8 mouse cellular contexts compared by ENCODE assay signal in the genomic region with DNA sequence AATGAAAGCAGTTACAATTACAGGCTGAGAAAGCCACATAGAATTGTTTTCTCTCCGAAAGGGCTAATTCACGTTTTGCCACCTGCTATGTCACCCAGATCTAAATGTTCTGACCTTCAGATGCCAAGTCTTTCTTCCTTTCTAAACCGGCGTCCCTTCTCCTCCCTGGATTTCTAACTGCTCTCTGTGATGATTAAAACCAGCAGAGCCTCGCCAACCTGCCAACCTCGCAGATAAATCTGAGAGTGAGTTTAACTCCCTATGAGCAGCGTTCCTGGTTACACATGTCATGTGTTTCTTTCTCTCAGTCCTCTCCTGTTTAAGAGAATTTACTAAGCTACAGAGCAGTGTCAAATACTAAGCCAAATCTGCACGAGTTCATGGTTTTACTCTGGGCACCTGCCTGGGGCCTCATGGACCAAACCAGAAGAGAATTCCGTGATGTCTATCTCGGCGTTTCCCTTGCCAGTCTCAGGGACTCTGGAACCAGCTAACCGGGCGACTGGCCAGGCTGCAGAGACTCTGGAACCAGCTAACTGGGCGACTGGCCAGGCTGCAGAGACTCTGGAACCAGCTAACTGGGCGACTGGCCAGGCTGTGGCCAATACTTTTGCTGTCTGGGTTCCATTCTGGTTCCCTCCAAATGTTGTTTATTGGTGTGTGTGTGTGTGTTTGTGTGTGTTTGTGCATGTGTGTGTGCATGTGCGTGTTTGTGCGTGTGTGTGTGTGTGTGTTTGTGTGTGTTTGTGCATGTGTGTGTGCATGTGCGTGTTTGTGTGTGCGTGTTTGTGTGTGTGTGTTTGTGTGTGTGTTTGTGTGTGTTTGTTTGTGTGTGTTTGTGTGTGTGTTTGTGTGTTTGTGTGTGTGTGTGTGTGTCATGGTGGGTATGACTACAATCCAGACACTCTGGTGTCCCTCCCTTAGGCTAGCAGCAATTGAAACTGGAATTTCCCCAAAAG. TPM values are rescaled to one million over a fixed set of nuclear protein-coding genes. Genes with fewer than 3 reads are reported as not detected.
DNase-seq lines count a peak whose midpoint lies in the region; ATAC-seq lines count a peak whose summit lies in the region.

No protein-coding gene starts in this region.

- H3K27ac ChIP-seq in forebrain, embryonic 10.5 days, result 0 out of 2 replicates have a peak overlapping the region, but pooled peaks have one; percentile 37
- no peak overlapping the region for H3K27ac ChIP-seq in forebrain, embryonic 16.5 days (ENCODE audit: low read length)

- DNase-seq in forebrain, embryonic 10.5 days (ENCODE audit: extremely low spot score, low spot score), result no peak
- peak; percentile 37 for DNase-seq in ovary, postnatal 36 days (ENCODE audit: low spot score)
- no peak for DNase-seq in ovary, adult 18-20 months (ENCODE audit: low spot score)
- DNase-seq in kidney, adult 8-10 months, result peak; percentile 88 to 93
- DNase-seq in lung, postnatal 36 days, result peak; percentile 37
- no peak for DNase-seq in embryo, embryonic 10.5 days (ENCODE audit: low spot score)
- DNase-seq in c-Kit-positive CD71-positive TER-119-positive erythroid progenitor cells, embryonic 14.5 days (ENCODE audit: low spot score), result no peak

- 74% methylated on average over 19 of the region's 19 CpGs for WGBS in forebrain, embryonic 10.5 days
- WGBS in forebrain, embryonic 16.5 days, result 57% methylated on average over 19 of the region's 19 CpGs

- ATAC-seq in forebrain, embryonic 16.5 days, result no peak

- no peak overlapping the region for H3K4me2 ChIP-seq in forebrain, embryonic 16.5 days (ENCODE audit: low read length)

- H3K9me3 ChIP-seq in forebrain, embryonic 10.5 days, result no peaks in the 10 kb centered on the region
- H3K9me3 ChIP-seq in forebrain, embryonic 16.5 days (ENCODE audit: control insufficient read depth, low read length), result no peaks in the 10 kb centered on the region

- H3K36me3 ChIP-seq in forebrain, embryonic 10.5 days (replicated peaks), result no peaks in the 10 kb centered on the region
- no peaks in the 10 kb centered on the region for H3K36me3 ChIP-seq in forebrain, embryonic 16.5 days (ENCODE audit: control insufficient read depth, insufficient read depth)

- no peak overlapping the region for H3K4me3 ChIP-seq in forebrain, embryonic 10.5 days
- no peak overlapping the region for H3K4me3 ChIP-seq in forebrain, embryonic 16.5 days (replicated peaks; ENCODE audit: low read length)

- H3K27me3 ChIP-seq in forebrain, embryonic 10.5 days (ENCODE audit: poor library complexity, severe bottlenecking), result no peaks in the 10 kb centered on the region
- no peaks in the 10 kb centered on the region for H3K27me3 ChIP-seq in forebrain, embryonic 16.5 days (replicated peaks; ENCODE audit: control insufficient read depth, insufficient read depth, low read length)

- no peak overlapping the region for H3K9ac ChIP-seq in forebrain, embryonic 16.5 days (replicated peaks; ENCODE audit: low read depth, low read length)

- H3K4me1 ChIP-seq in forebrain, embryonic 10.5 days, result peaks cover 26% of the 10 kb centered on the region
- no peaks in the 10 kb centered on the region for H3K4me1 ChIP-seq in forebrain, embryonic 16.5 days (replicated peaks; ENCODE audit: control insufficient read depth, insufficient read depth, low read length)

RNA-seq across cellular contexts. Expression of gene Mdm2, which starts 7.9 kb away (rescaled TPM):
- 54.0 and 58.3 TPM in 2 replicates for polyA plus RNA-seq in forebrain, embryonic 10.5 days (2016; fragmentation: Nextera tagmentation; extraction: Ambion mirVana)
- polyA plus RNA-seq in forebrain, embryonic 16.5 days (2015; fragmentation: Nextera tagmentation; extraction: Ambion mirVana), result 65.4 and 71.1 TPM in 2 replicates

RNA-seq across cellular contexts. Expression of gene Slc35e3, which starts 27.7 kb away (rescaled TPM):
- polyA plus RNA-seq in forebrain, embryonic 10.5 days (2016; fragmentation: Nextera tagmentation; extraction: Ambion mirVana), result 22.4 TPM in 2 replicates
- 29.0 and 31.8 TPM in 2 replicates for polyA plus RNA-seq in forebrain, embryonic 16.5 days (2015; fragmentation: Nextera tagmentation; extraction: Ambion mirVana)

Comparison
In these comparisons a context has a peak if more than half of its experiments do, and no peak if none do; other contexts are left out.
1. DNase-seq: peak in ovary, postnatal 36 days (single experiment), kidney, adult 8-10 months (2 of 2) and lung, postnatal 36 days (single experiment); none in forebrain, embryonic 10.5 days (single experiment), ovary, adult 18-20 months (single experiment), embryo, embryonic 10.5 days (single experiment) and c-Kit-positive CD71-positive TER-119-positive erythroid progenitor cells, embryonic 14.5 days (single experiment).